Mouse (Mus musculus): ENCODE data around the gene Bicd2. TPM values are rescaled to one million over a fixed set of nuclear protein-coding genes. Genes with fewer than 3 reads are reported as not detected.
A peak's percentile ranks its signal among the peaks of the same experiment; 100 is the strongest.

The Bicd2 gene
- 10 to 100 TPM; 47.1 to 53.5 TPM for total RNA-seq (2021)

GRCm38 (mm10) chr13:49341012-49341830, at the start of gene Bicd2:
Gene Bicd2 (plus strand): TSS chr13:49341585.
- peak; percentile 81 to 88 for DNase-seq (ENCODE audit: extremely low spot score in 1 of 2, low spot score in 1 of 2)

- DNase-seq (ENCODE audit: extremely low spot score in 1 of 2, low spot score in 1 of 2): no peak
These were observed 49.4 kb upstream of the Bicd2 start for GRCm38 (mm10) chr13:49291949-49292348.

- no peak for DNase-seq (ENCODE audit: extremely low spot score in 1 of 2, low spot score in 1 of 2)
These were observed 47.3 kb upstream of the Bicd2 start for GRCm38 (mm10) chr13:49294108-49294507.

- no peak for DNase-seq (ENCODE audit: extremely low spot score in 1 of 2, low spot score in 1 of 2)
These were observed 45.1 kb upstream of the Bicd2 start for GRCm38 (mm10) chr13:49296270-49296669.

GRCm38 (mm10) chr13:49298514-49299381, 42.6 kb upstream of the Bicd2 start:
- DNase-seq (ENCODE audit: extremely low spot score in 1 of 2, low spot score in 1 of 2): no peak

- no peak for DNase-seq (ENCODE audit: extremely low spot score in 1 of 2, low spot score in 1 of 2)
These were observed 40.6 kb upstream of the Bicd2 start for GRCm38 (mm10) chr13:49300771-49301170.

GRCm38 (mm10) chr13:49306771-49307310, 34.5 kb upstream of the Bicd2 start:
- no peak for DNase-seq (ENCODE audit: extremely low spot score in 1 of 2, low spot score in 1 of 2)

GRCm38 (mm10) chr13:49307311-49307969, 33.9 kb upstream of the Bicd2 start:
- DNase-seq (ENCODE audit: extremely low spot score in 1 of 2, low spot score in 1 of 2): no peak

- DNase-seq (ENCODE audit: extremely low spot score in 1 of 2, low spot score in 1 of 2): no peak
These were observed 33.2 kb upstream of the Bicd2 start for GRCm38 (mm10) chr13:49308206-49308605.

GRCm38 (mm10) chr13:49308861-49309403, 32.5 kb upstream of the Bicd2 start:
- no peak for DNase-seq (ENCODE audit: extremely low spot score in 1 of 2, low spot score in 1 of 2)

- no peak for DNase-seq (ENCODE audit: extremely low spot score in 1 of 2, low spot score in 1 of 2)
These were observed 31.9 kb upstream of the Bicd2 start for GRCm38 (mm10) chr13:49309501-49309900.

- no peak for DNase-seq (ENCODE audit: extremely low spot score in 1 of 2, low spot score in 1 of 2)
These were observed 29.7 kb upstream of the Bicd2 start for GRCm38 (mm10) chr13:49311642-49312041.

- DNase-seq (ENCODE audit: extremely low spot score in 1 of 2, low spot score in 1 of 2): no peak
These were observed 24.8 kb upstream of the Bicd2 start for GRCm38 (mm10) chr13:49316386-49317162.

GRCm38 (mm10) chr13:49317508-49317907, 23.9 kb upstream of the Bicd2 start:
- DNase-seq (ENCODE audit: extremely low spot score in 1 of 2, low spot score in 1 of 2): no peak

GRCm38 (mm10) chr13:49317914-49318313, 23.5 kb upstream of the Bicd2 start:
- DNase-seq (ENCODE audit: extremely low spot score in 1 of 2, low spot score in 1 of 2): no peak

GRCm38 (mm10) chr13:49320040-49320439, 21.3 kb upstream of the Bicd2 start, which contains the start of gene Fgd3:
Gene Fgd3 (minus strand): TSS chr13:49320311.
- peak; percentile 36 to 42 for DNase-seq (ENCODE audit: extremely low spot score in 1 of 2, low spot score in 1 of 2)

- DNase-seq (ENCODE audit: extremely low spot score in 1 of 2, low spot score in 1 of 2): no peak
These were observed 20.9 kb upstream of the Bicd2 start for GRCm38 (mm10) chr13:49320514-49320913.

GRCm38 (mm10) chr13:49321452-49321851, 19.9 kb upstream of the Bicd2 start:
- DNase-seq (ENCODE audit: extremely low spot score in 1 of 2, low spot score in 1 of 2): no peak

- DNase-seq (ENCODE audit: extremely low spot score in 1 of 2, low spot score in 1 of 2): no peak
These were observed 19.2 kb upstream of the Bicd2 start for GRCm38 (mm10) chr13:49322169-49322568.

All from layer of hippocampus, postnatal 25 days (tissue).